Mouse (Mus musculus): ENCODE measurements around the gene Eva1a.
A peak's percentile ranks its signal among the peaks of the same experiment; 100 is the strongest.

Gene Eva1a

DNA sequence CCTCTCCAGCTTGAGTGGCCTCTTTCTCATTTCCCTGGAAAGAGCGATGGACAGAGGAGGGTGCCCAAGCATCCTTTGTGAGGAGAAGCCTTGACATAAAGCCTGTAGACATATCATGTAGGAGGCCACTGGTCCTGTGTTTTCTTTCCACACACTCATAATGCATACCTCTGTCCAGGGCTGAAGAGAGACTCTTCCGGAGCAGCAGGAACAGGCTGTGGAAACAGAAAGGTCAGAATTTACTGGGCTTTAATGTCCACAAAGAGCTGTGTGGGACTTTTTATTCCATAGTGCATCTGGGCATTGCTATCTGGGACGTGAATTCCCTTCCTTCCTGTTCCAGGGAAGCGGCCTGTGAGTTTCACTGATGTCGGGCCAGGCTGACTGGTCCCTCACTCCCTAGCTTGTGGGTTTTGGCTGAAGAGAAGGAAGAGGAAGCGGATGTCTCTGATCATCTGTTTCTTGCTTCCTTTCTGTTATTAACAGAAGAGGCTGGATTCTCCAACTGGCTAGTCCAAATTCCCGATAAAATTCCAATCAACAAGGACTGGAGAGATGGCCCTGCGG lies 25.8 kb downstream of the Eva1a start:
- DNase-seq, result no peak

DNA sequence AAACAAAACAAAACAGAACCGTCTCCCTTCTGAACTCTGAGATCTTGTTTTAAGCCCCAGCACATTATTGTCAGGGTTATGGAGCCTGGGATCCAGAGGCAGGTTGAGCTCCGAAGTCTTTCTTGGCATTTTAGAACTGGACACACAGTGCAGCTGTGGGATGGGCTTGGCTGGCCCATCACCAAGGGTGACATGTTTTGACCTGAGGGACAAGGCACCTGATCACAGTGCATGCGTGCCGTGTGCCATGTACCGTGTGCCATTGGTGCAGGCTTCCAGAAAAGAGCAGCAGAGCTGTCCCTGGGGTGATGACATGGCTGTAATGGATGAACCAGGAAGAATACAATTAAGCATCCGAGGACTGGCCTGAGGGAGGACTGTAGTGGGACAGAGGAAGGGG lies 29.6 kb downstream of the Eva1a start:
- DNase-seq, result peak in 1 of 2 experiments; percentile 53

DNA sequence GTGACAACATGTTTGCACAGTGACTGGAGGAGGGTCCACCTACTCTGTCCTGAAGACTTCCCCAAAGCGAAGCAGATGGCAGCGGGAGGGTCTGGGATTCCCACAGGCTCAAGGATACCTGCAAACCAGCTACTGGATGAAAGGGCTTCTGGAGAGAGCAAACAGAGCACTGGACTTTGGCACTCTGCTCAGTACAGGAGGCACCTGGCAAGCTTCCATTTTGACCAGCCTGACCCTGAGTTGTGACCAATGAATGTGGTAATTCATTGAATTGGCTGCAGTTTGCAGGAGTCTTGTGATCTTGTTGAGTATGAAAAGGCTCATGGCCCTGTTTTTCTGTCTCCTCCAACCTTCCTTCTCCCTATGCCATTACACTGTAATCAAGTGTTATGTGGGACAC lies 32.2 kb downstream of the Eva1a start:
- DNase-seq, result peak; percentile 90 to 94

GRCm38 (mm10) chr6:82073567-82073966 lies 32.7 kb downstream of the Eva1a start:
- peak; percentile 71 to 76 for DNase-seq

- no peak for DNase-seq
Observed at GRCm38 (mm10) chr6:82076364-82076763, 35.5 kb downstream of the Eva1a start.

- no peak for DNase-seq
Observed at GRCm38 (mm10) chr6:82078875-82079274, 38.0 kb downstream of the Eva1a start.

DNA sequence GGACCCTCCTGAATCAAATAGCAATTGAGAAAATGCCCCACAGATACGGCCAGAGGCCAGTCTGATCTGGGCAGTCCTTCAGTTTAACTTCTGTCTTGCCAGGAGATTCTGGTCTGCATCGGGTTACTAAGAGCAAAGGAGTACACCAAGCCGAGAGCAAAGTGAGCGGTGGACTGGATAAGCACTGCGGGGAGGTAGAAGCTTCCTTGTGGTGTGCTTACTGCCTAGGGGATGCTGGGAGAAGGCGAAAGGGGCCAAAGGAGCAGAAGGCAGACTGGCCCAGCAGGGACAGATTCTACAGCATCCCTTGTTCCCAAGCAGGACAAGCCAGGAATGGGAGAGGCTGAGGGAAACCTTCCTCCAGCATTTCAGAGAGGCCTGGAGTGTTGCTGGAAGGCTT lies 42.8 kb downstream of the Eva1a start:
- DNase-seq, result no peak

GRCm38 (mm10) chr6:82084235-82084634 lies 43.4 kb downstream of the Eva1a start:
- peak in 1 of 2 experiments; percentile 35 for DNase-seq

- no peak for DNase-seq
Observed at GRCm38 (mm10) chr6:82085313-82085908, 44.6 kb downstream of the Eva1a start.

GRCm38 (mm10) chr6:82088133-82088532 lies 47.3 kb downstream of the Eva1a start:
- DNase-seq, result no peak

GRCm38 (mm10) chr6:82091773-82092172 lies 50.9 kb downstream of the Eva1a start:
- peak in 1 of 2 experiments; percentile 51 for DNase-seq

DNA sequence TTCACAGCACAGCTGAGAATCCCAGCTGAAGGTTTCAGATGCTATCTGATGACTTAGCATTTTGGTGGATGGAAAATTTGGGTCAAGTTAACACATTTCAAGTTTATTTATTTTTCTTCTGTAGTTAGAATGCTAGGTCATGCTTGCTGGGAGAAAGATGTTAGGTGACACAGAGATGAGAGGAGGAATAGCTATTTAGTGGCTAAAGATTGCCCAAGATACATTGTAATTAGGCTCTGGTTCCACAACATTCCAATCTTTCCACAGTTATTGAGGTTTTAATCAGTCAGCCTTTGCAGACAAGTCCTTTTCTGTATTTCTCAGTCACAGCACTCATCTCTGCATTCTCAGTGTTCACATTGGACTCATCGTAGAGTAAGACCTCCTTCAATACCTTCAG lies 56.9 kb downstream of the Eva1a start:
- DNase-seq, result no peak

DNA sequence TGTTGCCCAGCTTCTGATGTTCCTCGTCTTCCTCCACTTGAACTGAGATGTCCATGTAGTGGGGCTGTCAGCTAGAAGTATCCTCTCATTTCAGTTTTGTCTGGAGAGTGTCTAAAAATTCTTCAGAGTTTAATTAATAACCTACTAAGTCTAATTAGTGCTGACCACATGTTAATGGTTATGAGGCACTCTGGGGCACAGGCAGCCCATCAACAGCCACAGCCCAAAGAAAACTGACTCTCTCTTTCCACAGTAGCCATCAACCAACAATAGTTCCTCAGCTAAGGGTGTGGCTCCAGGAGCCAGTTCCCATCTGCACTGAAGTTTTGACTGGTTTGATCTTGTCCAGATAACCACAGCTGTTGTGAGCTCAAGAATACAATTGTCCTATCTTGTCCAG lies 57.6 kb downstream of the Eva1a start:
- DNase-seq, result peak; percentile 20 to 41

GRCm38 (mm10) chr6:82110473-82110872 lies 69.6 kb downstream of the Eva1a start:
- DNase-seq, result no peak

- DNase-seq, result no peak
Observed at GRCm38 (mm10) chr6:82111111-82111510, 70.3 kb downstream of the Eva1a start.

DNA sequence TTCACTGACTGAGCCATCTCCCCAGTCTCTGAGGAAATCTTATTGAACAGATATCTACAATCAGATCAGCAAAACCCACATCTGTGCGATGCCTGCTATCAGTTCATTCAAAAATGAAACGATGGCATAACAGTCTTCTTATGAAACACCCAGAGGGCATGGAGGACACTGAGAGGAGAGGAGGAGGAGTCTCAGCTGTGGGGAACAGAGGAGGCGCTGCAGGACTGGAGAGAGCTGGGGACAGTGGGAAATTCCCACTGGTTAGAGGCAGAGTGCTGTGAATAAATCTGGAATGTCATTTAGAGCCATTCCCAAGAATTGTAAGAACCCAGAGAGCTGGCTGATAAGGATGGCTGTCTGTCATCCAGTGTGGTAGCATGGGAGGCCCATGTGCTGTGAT lies 70.7 kb downstream of the Eva1a start:
- DNase-seq, result no peak

DNA sequence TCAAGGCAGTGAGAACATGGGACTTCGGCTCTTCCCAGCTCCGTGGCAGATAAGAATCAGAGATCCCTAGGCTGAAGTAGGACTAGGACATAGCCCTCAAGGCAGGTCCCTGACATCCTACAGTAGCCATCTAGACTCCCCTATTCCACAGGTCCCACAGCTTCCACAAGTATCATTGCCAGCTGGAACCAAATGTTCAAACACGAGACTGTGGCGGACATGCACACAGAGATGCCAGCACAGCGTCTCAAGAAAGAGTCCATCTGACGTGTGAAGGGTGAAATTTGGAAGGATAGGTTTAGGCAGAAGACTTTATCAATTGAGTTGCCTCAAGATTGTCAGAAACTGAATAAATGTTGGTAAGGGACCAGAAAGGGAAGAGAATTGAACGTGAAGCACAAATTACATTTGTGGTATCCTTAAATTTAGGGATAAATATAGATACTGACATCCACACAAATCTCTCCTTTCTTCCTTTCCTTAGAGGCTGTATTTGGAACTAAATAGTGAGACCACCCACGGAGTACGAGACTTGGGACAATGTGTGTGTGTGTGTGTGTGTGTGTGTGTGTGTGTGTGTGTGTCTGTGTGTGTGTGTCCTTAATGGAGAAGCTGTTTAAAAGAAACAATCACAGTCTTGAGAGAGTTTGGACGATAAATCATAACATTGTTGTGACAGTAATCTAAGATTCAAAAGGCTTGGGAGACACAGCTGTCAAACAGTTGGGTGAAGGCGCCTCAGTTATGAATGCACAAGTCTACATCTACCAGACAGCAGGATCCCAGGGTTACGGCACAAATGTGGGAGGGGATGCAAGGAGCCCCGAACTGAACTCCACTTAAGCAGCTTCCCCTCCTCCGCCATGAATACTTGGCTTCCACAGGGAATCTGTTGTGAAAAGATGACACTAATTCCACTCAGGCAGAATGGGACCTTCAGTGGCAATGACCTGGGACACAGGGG lies 71.6 kb downstream of the Eva1a start:
- DNase-seq, result no peak

DNA sequence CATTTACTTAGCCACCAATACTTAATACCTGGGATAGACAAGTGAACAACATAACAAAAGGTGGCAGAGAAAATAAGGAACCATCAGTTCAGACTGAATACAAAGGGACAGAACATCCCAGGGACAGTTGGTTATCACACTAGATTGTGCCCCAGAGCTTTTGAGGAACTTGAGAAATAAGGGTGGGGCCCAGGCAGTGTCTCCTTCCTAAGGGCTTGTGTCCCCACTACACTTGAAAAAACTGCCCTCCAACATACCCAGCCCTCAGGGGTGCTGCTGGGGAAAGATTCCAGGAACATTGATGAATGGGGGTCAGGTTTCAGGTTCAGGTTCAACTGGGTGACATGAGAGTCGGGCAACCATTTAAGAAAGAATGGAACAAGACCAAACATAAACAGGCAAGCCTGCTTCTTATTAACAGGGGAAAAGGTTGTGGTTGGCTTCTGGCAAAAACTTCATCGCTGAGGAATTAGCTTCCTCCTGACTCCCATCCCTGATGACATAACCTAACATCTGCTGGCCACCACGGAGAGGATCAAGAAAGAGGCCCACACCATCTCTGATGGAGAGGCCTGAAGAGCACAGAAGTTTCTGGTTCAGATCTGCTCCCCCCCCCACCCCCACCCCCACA lies 74.6 kb downstream of the Eva1a start:
- no peak for DNase-seq

GRCm38 (mm10) chr6:82116176-82116575 lies 75.3 kb downstream of the Eva1a start:
- DNase-seq, result no peak

- DNase-seq, result no peak
Observed at GRCm38 (mm10) chr6:82117871-82118270, 77.0 kb downstream of the Eva1a start.

GRCm38 (mm10) chr6:82119322-82120162 lies 78.7 kb downstream of the Eva1a start:
- DNase-seq, result peak; percentile 87 to 88

- DNase-seq, result no peak
Observed at GRCm38 (mm10) chr6:82125134-82125533, 84.3 kb downstream of the Eva1a start.

Data from kidney, postnatal 36 days (tissue).